Mouse (Mus musculus) urinary bladder, postnatal 0 days (tissue): ENCODE data around the gene 4930453N24Rik. TPM values are rescaled to one million over a fixed set of nuclear protein-coding genes. Genes with fewer than 3 reads are reported as not detected.

Source experiments
- polyA plus RNA-seq: library from polyadenylated mRNA; unstranded; fragments of >200 nt; fragmentation: Nextera tagmentation; extraction: Ambion mirVana; gene quantifications from 2 replicates; pipeline ENCODE4 v1.2.1, GENCODE M21; 2015

4930453N24Rik gene
- 16.8 and 20.6 TPM in 2 replicates for polyA plus RNA-seq

GRCm38 (mm10) chr16:64770521-64771430, at the start of gene 4930453N24Rik:
Gene 4930453N24Rik, minus strand, starts transcription at chr16:64771161.

Other genes starting within 250 kb of the 4930453N24Rik start
- gene Csnka2ip, start 168.8 kb downstream of the 4930453N24Rik start, polyA plus RNA-seq, result not detected in 2 replicates
- gene Zfp654, start 80.5 kb upstream of the 4930453N24Rik start, polyA plus RNA-seq, result 3.3 and 4.2 TPM in 2 replicates
- 39.8 and 54.6 TPM in 2 replicates for gene Cggbp1, start 80.8 kb upstream of the 4930453N24Rik start, polyA plus RNA-seq